Mouse (Mus musculus): ENCODE measurements at regions not wholly inside any gene's neighbourhood (a gene's known extent, or its start where the extent isn't known, plus 50 kb on each side); places are given as distances from the start of the nearest gene placed in this dataset.

GRCm38 (mm10) chr5:13007132-13007531 is 118.1 kb upstream of the Sema3a start:
- WGBS: 69% methylated on average over 6 of the region's 6 CpGs
- no peak overlapping the region for H3K4me3 ChIP-seq (ENCODE audit: low read depth, low read length)
- no peaks in the 10 kb centered on the region for H3K9me3 ChIP-seq (ENCODE audit: control insufficient read depth, low read length)
- no peaks in the 10 kb centered on the region for H3K36me3 ChIP-seq (ENCODE audit: control insufficient read depth, insufficient read depth, low read length)
- ATAC-seq (ENCODE audit: low FRiP score) (no peak; the same call in 1 of the 2 replicates), DNase-seq (ENCODE audit: low spot score) (peak; percentile 37)
- H3K27me3 ChIP-seq (ENCODE audit: control insufficient read depth, insufficient read depth, low read length): no peaks in the 10 kb centered on the region
- no peak overlapping the region for H3K9ac ChIP-seq (ENCODE audit: low read depth, low read length)
- H3K27ac ChIP-seq (ENCODE audit: low read depth, low read length): no peak overlapping the region
- no peaks in the 10 kb centered on the region for H3K4me1 ChIP-seq (replicated peaks; ENCODE audit: control insufficient read depth, insufficient read depth, low read length)
- no peak overlapping the region for H3K4me2 ChIP-seq (replicated peaks; ENCODE audit: low read depth, low read length)

DNA sequence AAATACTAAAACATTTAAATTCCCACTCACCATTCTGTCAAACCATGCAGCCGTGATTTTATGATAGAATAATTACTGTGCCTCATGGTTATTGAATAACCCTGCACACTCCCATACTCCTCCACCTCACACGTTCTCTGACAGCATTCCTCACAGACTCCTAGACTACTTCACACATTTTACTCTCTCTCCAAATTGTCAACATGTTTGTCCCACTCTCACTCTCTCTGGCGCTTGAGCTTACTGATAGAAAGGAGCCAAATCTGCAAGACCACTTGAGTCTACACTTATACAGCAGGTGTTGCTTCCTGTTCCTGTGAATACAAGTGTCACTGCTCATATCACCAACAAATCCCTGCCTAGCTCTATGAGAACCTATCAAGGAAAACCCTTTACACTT is 102.9 kb upstream of the Sema3a start:
- WGBS: 76% methylated on average over 3 of the region's 3 CpGs
- Histone ChIP-seq H3K4me2 (replicated peaks; ENCODE audit: low read depth, low read length) (no peak overlapping the region), H3K36me3 (ENCODE audit: control insufficient read depth, insufficient read depth, low read length) (no peaks in the 10 kb centered on the region), H3K9ac (ENCODE audit: low read depth, low read length) (no peak overlapping the region), H3K27me3 (ENCODE audit: control insufficient read depth, insufficient read depth, low read length) (no peaks in the 10 kb centered on the region), H3K4me1 (replicated peaks; ENCODE audit: control insufficient read depth, insufficient read depth, low read length) (no peaks in the 10 kb centered on the region), H3K27ac (ENCODE audit: low read depth, low read length) (no peak overlapping the region), H3K9me3 (ENCODE audit: control insufficient read depth, low read length) (no peaks in the 10 kb centered on the region), H3K4me3 (ENCODE audit: low read depth, low read length) (no peak overlapping the region)
- no peak for DNase-seq (ENCODE audit: low spot score)
- no peak for ATAC-seq (ENCODE audit: low FRiP score)

GRCm38 (mm10) chr5:13033332-13033731 is 91.9 kb upstream of the Sema3a start:
- ATAC-seq (ENCODE audit: low FRiP score): no peak
- no peak for DNase-seq (ENCODE audit: low spot score)
- H3K4me1 ChIP-seq (replicated peaks; ENCODE audit: control insufficient read depth, insufficient read depth, low read length): no peaks in the 10 kb centered on the region
- H3K27ac ChIP-seq (ENCODE audit: low read depth, low read length): no peak overlapping the region
- WGBS: 87% methylated on average over 3 of the region's 3 CpGs
- no peak overlapping the region for H3K4me3 ChIP-seq (ENCODE audit: low read depth, low read length)
- H3K4me2 ChIP-seq (replicated peaks; ENCODE audit: low read depth, low read length): no peak overlapping the region
- H3K36me3 ChIP-seq (ENCODE audit: control insufficient read depth, insufficient read depth, low read length): no peaks in the 10 kb centered on the region
- no peaks in the 10 kb centered on the region for H3K9me3 ChIP-seq (ENCODE audit: control insufficient read depth, low read length)
- H3K27me3 ChIP-seq (ENCODE audit: control insufficient read depth, insufficient read depth, low read length): no peaks in the 10 kb centered on the region
- H3K9ac ChIP-seq (ENCODE audit: low read depth, low read length): no peak overlapping the region

DNA sequence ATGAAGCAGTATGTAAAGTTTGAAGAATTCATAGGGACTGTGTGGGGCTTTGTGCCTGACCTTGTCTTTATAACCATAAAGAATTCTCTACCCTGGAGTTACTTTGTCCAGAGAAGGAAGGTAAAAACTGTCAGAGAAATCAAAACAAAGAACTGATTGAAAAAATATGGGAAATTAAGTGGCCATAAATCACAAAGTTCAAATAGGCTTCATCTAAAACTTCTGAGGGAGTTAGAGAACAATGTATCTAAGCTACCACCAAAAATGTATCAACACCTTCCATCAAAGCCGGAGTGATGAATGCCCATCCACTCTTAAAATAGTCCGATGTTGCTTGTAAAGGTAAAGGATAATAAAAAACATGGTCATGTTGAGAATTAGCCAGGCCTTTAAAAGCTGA is 89.1 kb upstream of the Sema3a start:
- Histone ChIP-seq H3K27me3 (ENCODE audit: control insufficient read depth, insufficient read depth, low read length) (no peaks in the 10 kb centered on the region), H3K4me1 (replicated peaks; ENCODE audit: control insufficient read depth, insufficient read depth, low read length) (no peaks in the 10 kb centered on the region), H3K9me3 (ENCODE audit: control insufficient read depth, low read length) (no peaks in the 10 kb centered on the region), H3K4me3 (ENCODE audit: low read depth, low read length) (no peak overlapping the region), H3K27ac (ENCODE audit: low read depth, low read length) (no peak overlapping the region), H3K36me3 (ENCODE audit: control insufficient read depth, insufficient read depth, low read length) (no peaks in the 10 kb centered on the region), H3K9ac (ENCODE audit: low read depth, low read length) (no peak overlapping the region), H3K4me2 (replicated peaks; ENCODE audit: low read depth, low read length) (no peak overlapping the region)
- 80% methylated on average over 2 of the region's 2 CpGs for WGBS
- DNase-seq (ENCODE audit: low spot score): no peak
- ATAC-seq (ENCODE audit: low FRiP score): no peak

- DNase-seq (ENCODE audit: low spot score) (no peak), ATAC-seq (ENCODE audit: low FRiP score) (no peak)
- H3K27me3 ChIP-seq (ENCODE audit: control insufficient read depth, insufficient read depth, low read length): no peaks in the 10 kb centered on the region
- 54% methylated on average over 2 of the region's 2 CpGs for WGBS
- H3K27ac ChIP-seq (ENCODE audit: low read depth, low read length): no peak overlapping the region
- no peaks in the 10 kb centered on the region for H3K36me3 ChIP-seq (ENCODE audit: control insufficient read depth, insufficient read depth, low read length)
- no peak overlapping the region for H3K4me2 ChIP-seq (replicated peaks; ENCODE audit: low read depth, low read length)
- H3K9ac ChIP-seq (ENCODE audit: low read depth, low read length): no peak overlapping the region
- H3K4me3 ChIP-seq (ENCODE audit: low read depth, low read length): no peak overlapping the region
- H3K9me3 ChIP-seq (ENCODE audit: control insufficient read depth, low read length): no peaks in the 10 kb centered on the region
- H3K4me1 ChIP-seq (replicated peaks; ENCODE audit: control insufficient read depth, insufficient read depth, low read length): no peaks in the 10 kb centered on the region
Measured at GRCm38 (mm10) chr5:13058883-13059423, 66.3 kb upstream of the Sema3a start.

- Histone ChIP-seq H3K4me3 (ENCODE audit: low read depth, low read length) (no peak overlapping the region), H3K9me3 (ENCODE audit: control insufficient read depth, low read length) (no peaks in the 10 kb centered on the region), H3K9ac (ENCODE audit: low read depth, low read length) (no peak overlapping the region), H3K4me2 (replicated peaks; ENCODE audit: low read depth, low read length) (no peak overlapping the region), H3K27me3 (ENCODE audit: control insufficient read depth, insufficient read depth, low read length) (no peaks in the 10 kb centered on the region), H3K27ac (ENCODE audit: low read depth, low read length) (no peak overlapping the region), H3K36me3 (ENCODE audit: control insufficient read depth, insufficient read depth, low read length) (no peaks in the 10 kb centered on the region), H3K4me1 (replicated peaks; ENCODE audit: control insufficient read depth, insufficient read depth, low read length) (no peaks in the 10 kb centered on the region)
- no peak for ATAC-seq (ENCODE audit: low FRiP score)
- no peak for DNase-seq (ENCODE audit: low spot score)
- WGBS: 37% methylated on average over 3 of the region's 3 CpGs
Measured at GRCm38 (mm10) chr5:13066942-13067341, 58.3 kb upstream of the Sema3a start.

Data from hindbrain, embryonic 11.5 days (tissue).